Mouse (Mus musculus) lung, embryonic 16.5 days (tissue): Measurements from ENCODE around the gene Nr2c2ap. TPM values are rescaled to one million over a fixed set of nuclear protein-coding genes. Genes with fewer than 3 reads are reported as not detected.

Source experiments
- ATAC-seq: fragments of 200-750 bp; cut with Nextera tagmentation; 2 replicates; pipeline ENCODE4 v1.8.0; 2017; ENCODE audit warnings: low read depth, mild to moderate bottlenecking, moderate library complexity
- H3K27ac ChIP-seq: fragments of 300-500 bp; sonication (generic); 2 replicates; pipeline ENCODE4 v1.5.1; 2014; ENCODE audit warnings: mild to moderate bottlenecking, control low read depth, low read length
- H3K27me3 ChIP-seq: fragments of 300-500 bp; sonication (generic); 2 replicates; pipeline ENCODE4 v1.6.1; 2014; ENCODE audit warnings: low read depth, low read length, mixed read lengths; ENCODE audit not compliant: control insufficient read depth, insufficient read depth
- H3K36me3 ChIP-seq: fragments of 300-500 bp; sonication (generic); 2 replicates; pipeline ENCODE4 v1.6.1; 2014; ENCODE audit warnings: low read length; ENCODE audit not compliant: control insufficient read depth, insufficient read depth
- H3K4me1 ChIP-seq: fragments of 300-500 bp; sonication (generic); replicated peaks from 2 replicates; pipeline ENCODE4 v1.6.1; 2014; ENCODE audit warnings: low read length, mixed read lengths; ENCODE audit not compliant: control insufficient read depth, insufficient read depth
- H3K4me2 ChIP-seq: fragments of 300-500 bp; sonication (generic); 2 replicates; pipeline ENCODE4 v1.6.1; 2014; ENCODE audit warnings: low read depth, low read length, control low read depth
- H3K4me3 ChIP-seq: fragments of 300-500 bp; sonication (generic); 2 replicates; pipeline ENCODE4 v1.5.1; 2014; ENCODE audit warnings: mild to moderate bottlenecking, low read length, control low read depth
- H3K9ac ChIP-seq: fragments of 300-500 bp; sonication (generic); 2 replicates; pipeline ENCODE4 v1.6.1; 2014; ENCODE audit warnings: low read length, control low read depth
- H3K9me3 ChIP-seq: fragments of 300-500 bp; sonication (generic); 2 replicates; pipeline ENCODE4 v1.6.1; 2016; ENCODE audit warnings: low read length; ENCODE audit not compliant: control insufficient read depth
- WGBS: fragments of 180-500 bp; shearing (Covaris S2); extraction: QIAGEN DNeasy Blood & Tissue Kit; methylation state at CpG from one replicate; pipeline ENCODE4 v1.1.7; 2014; 5-methylcytosine and 5-hydroxymethylcytosine counted together
- microRNA-seq: library from miRNA; unstranded; fragments of <30 nt; microRNA quantifications from one replicate; pipeline ENCODE4, GENCODE M21; 2016
- polyA plus RNA-seq: library from polyadenylated mRNA; unstranded; fragments of >200 nt; fragmentation: Nextera tagmentation; extraction: Ambion mirVana; gene quantifications from 2 replicates; pipeline ENCODE4 v1.2.1, GENCODE M21; 2015

Gene Nr2c2ap
- polyA plus RNA-seq, 1 experiment from 2014 or later = 31.1 TPM

- no peak overlapping the region for H3K9ac ChIP-seq
- ATAC-seq = no peak
- no peak overlapping the region for H3K27ac ChIP-seq
- 87% methylated on average over 4 of the region's 4 CpGs for WGBS
- H3K36me3 ChIP-seq = peaks cover 11% of the 10 kb centered on the region; the same call in 1 of the 2 replicates
- no peaks in the 10 kb centered on the region for H3K4me1 ChIP-seq
- H3K9me3 ChIP-seq = no peaks in the 10 kb centered on the region
- H3K4me2 ChIP-seq = no peak overlapping the region
- no peak overlapping the region for H3K4me3 ChIP-seq
- H3K27me3 ChIP-seq = no peaks in the 10 kb centered on the region
Observed at GRCm38 (mm10) chr8:70183194-70183593, 52.1 kb downstream of the Nr2c2ap start.

Small RNA genes within 50 kb of the gene (microRNA-seq; reads per million reads assigned to microRNA genes)
- gene Mir7066 = not detected

Other genes with a start within 250 kb of the Nr2c2ap start
- gene Cilp2, start 243.6 kb upstream of the Nr2c2ap start, polyA plus RNA-seq = 0.26 and 0.30 TPM in 2 replicates
- gene Tssk6, start 229.1 kb upstream of the Nr2c2ap start, polyA plus RNA-seq = 2.0 and 2.7 TPM in 2 replicates
- gene Ndufa13, start 228.8 kb upstream of the Nr2c2ap start, polyA plus RNA-seq = 176 and 179 TPM in 2 replicates
- 4.0 and 4.1 TPM in 2 replicates for gene Yjefn3, start 228.6 kb upstream of the Nr2c2ap start, polyA plus RNA-seq
- gene Gatad2a, start 134.9 kb upstream of the Nr2c2ap start, polyA plus RNA-seq = 41.6 and 42.1 TPM in 2 replicates
- gene Mau2, start 88.6 kb upstream of the Nr2c2ap start, polyA plus RNA-seq = 54.0 and 55.1 TPM in 2 replicates
- 43.1 and 44.1 TPM in 2 replicates for gene Sugp1, start 88.5 kb upstream of the Nr2c2ap start, polyA plus RNA-seq
- 0.94 and 1.2 TPM in 2 replicates for gene Tm6sf2, start 58.4 kb upstream of the Nr2c2ap start, polyA plus RNA-seq
- 0.06 TPM in 1 of 2 replicates, not detected in the other for gene Hapln4, start 47.9 kb upstream of the Nr2c2ap start, polyA plus RNA-seq
- 0.21 and 0.59 TPM in 2 replicates for gene Ncan, start 10.5 kb upstream of the Nr2c2ap start, polyA plus RNA-seq
- 21.1 and 21.2 TPM in 2 replicates for gene Rfxank, start 7.8 kb downstream of the Nr2c2ap start, polyA plus RNA-seq
- gene Borcs8, start 8.2 kb downstream of the Nr2c2ap start, polyA plus RNA-seq = 53.0 and 56.6 TPM in 2 replicates
- 0.29 and 0.38 TPM in 2 replicates for gene Mef2b, start 8.4 kb downstream of the Nr2c2ap start, polyA plus RNA-seq
- gene Tmem161a, start 41.0 kb downstream of the Nr2c2ap start, polyA plus RNA-seq = 68.8 and 69.9 TPM in 2 replicates
- 5.1 and 5.2 TPM in 2 replicates for gene Slc25a42, start 81.0 kb downstream of the Nr2c2ap start, polyA plus RNA-seq
- 29.9 and 30.9 TPM in 2 replicates for gene Sugp2, start 102.9 kb downstream of the Nr2c2ap start, polyA plus RNA-seq
- gene Armc6, start 103.1 kb downstream of the Nr2c2ap start, polyA plus RNA-seq = 22.4 and 24.5 TPM in 2 replicates
- gene Homer3, start 151.5 kb downstream of the Nr2c2ap start, polyA plus RNA-seq = 60.0 and 66.8 TPM in 2 replicates
- gene Ddx49, start 171.2 kb downstream of the Nr2c2ap start, polyA plus RNA-seq = 39.6 and 44.8 TPM in 2 replicates
- 325 and 349 TPM in 2 replicates for gene Cope, start 171.2 kb downstream of the Nr2c2ap start, polyA plus RNA-seq
- gene Cers1, start 184.4 kb downstream of the Nr2c2ap start, polyA plus RNA-seq = 2.4 and 3.0 TPM in 2 replicates
- 0.40 and 1.4 TPM in 2 replicates for gene Gdf1, start 198.5 kb downstream of the Nr2c2ap start, polyA plus RNA-seq
- 8.7 and 10.5 TPM in 2 replicates for gene Upf1, start 221.9 kb downstream of the Nr2c2ap start, polyA plus RNA-seq
- 0.68 and 0.75 TPM in 2 replicates for gene Comp, start 242.2 kb downstream of the Nr2c2ap start, polyA plus RNA-seq